Mouse (Mus musculus): Measurements from ENCODE around the gene Comt. TPM values are rescaled to one million over a fixed set of nuclear protein-coding genes. Genes with fewer than 3 reads are reported as not detected.

Gene Comt
- total and polyA plus RNA-seq, 2 experiments from 2014 or later = 88.9 to 102 TPM

GRCm38 (mm10) chr16:18464271-18464670, 37.6 kb upstream of the Comt start:
- no peak for TF ChIP-seq CTCF (IDR thresholded peaks at IDR 0.05; ENCODE audit: low read depth)
- ATAC-seq = 0 out of 2 replicates have a peak, but pooled peaks have one; percentile 28
- Histone ChIP-seq H3K9ac (replicated peaks; ENCODE audit: low read length) (no peak overlapping the region), H3K36me3 (ENCODE audit: insufficient read depth, low read length) (no peaks in the 10 kb centered on the region), H3K27me3 (ENCODE audit: insufficient read depth, low read length) (no peaks in the 10 kb centered on the region), H3K4me2 (ENCODE audit: low read depth, low read length) (no peak overlapping the region), H3K4me1 (ENCODE audit: insufficient read depth, low read length) (0 out of 2 replicates have a peak, but pooled peaks cover 3% of the 10 kb centered on the region), H3K4me3 (ENCODE audit: low read length) (no peak overlapping the region), H3K27ac (no peak overlapping the region), H3K9me3 (ENCODE audit: low read length) (no peaks in the 10 kb centered on the region)
- DNase-seq (ENCODE audit: low spot score) = no peak
- WGBS = 66% methylated on average over 3 of the region's 3 CpGs

- DNase-seq (ENCODE audit: low spot score) (no peak), ATAC-seq (no peak)
- Histone ChIP-seq H3K36me3 (ENCODE audit: insufficient read depth, low read length) (no peaks in the 10 kb centered on the region), H3K9ac (replicated peaks; ENCODE audit: low read length) (no peak overlapping the region), H3K27ac (no peak overlapping the region), H3K27me3 (ENCODE audit: insufficient read depth, low read length) (no peaks in the 10 kb centered on the region), H3K4me2 (ENCODE audit: low read depth, low read length) (no peak overlapping the region), H3K9me3 (ENCODE audit: low read length) (no peaks in the 10 kb centered on the region), H3K4me3 (ENCODE audit: low read length) (no peak overlapping the region), H3K4me1 (ENCODE audit: insufficient read depth, low read length) (0 out of 2 replicates have a peak, but pooled peaks cover 3% of the 10 kb centered on the region)
- no peak for TF ChIP-seq CTCF (IDR thresholded peaks at IDR 0.05; ENCODE audit: low read depth)
- 60% methylated on average over 8 of the region's 8 CpGs for WGBS
Measured at GRCm38 (mm10) chr16:18462598-18462997, 35.9 kb upstream of the Comt start.

- no peak for DNase-seq (ENCODE audit: low spot score)
Measured at GRCm38 (mm10) chr16:18462031-18462430, 35.4 kb upstream of the Comt start.

GRCm38 (mm10) chr16:18460826-18461225, 34.2 kb upstream of the Comt start:
- no peaks in the 10 kb centered on the region for H3K9me3 ChIP-seq (ENCODE audit: low read length)
- DNase-seq (ENCODE audit: low spot score) (no peak), ATAC-seq (no peak)
- H3K36me3 ChIP-seq (ENCODE audit: insufficient read depth, low read length) = no peaks in the 10 kb centered on the region; the same call in 1 of the 2 replicates
- WGBS = 93% methylated on average over 3 of the region's 3 CpGs
- no peak overlapping the region for H3K27ac ChIP-seq
- no peak overlapping the region for H3K4me3 ChIP-seq (ENCODE audit: low read length)
- H3K4me2 ChIP-seq (ENCODE audit: low read depth, low read length) = no peak overlapping the region
- TF ChIP-seq CTCF (IDR thresholded peaks at IDR 0.05; ENCODE audit: low read depth) = no peak
- H3K27me3 ChIP-seq (ENCODE audit: insufficient read depth, low read length) = no peaks in the 10 kb centered on the region
- H3K9ac ChIP-seq (replicated peaks; ENCODE audit: low read length) = no peak overlapping the region
- H3K4me1 ChIP-seq (ENCODE audit: insufficient read depth, low read length) = 0 out of 2 replicates have a peak, but pooled peaks cover 3% of the 10 kb centered on the region

More at GRCm38 (mm10) chr16:18462031-18462430, 35.4 kb upstream of the Comt start:
- H3K4me2 ChIP-seq (ENCODE audit: low read depth, low read length) = no peak overlapping the region
- H3K36me3 ChIP-seq (ENCODE audit: insufficient read depth, low read length) = no peaks in the 10 kb centered on the region; the same call in 1 of the 2 replicates
- WGBS = 41% methylated on average over 9 of the region's 9 CpGs
- H3K4me3 ChIP-seq (ENCODE audit: low read length) = no peak overlapping the region
- no peak overlapping the region for H3K9ac ChIP-seq (replicated peaks; ENCODE audit: low read length)
- no peaks in the 10 kb centered on the region for H3K9me3 ChIP-seq (ENCODE audit: low read length)
- no peak for ATAC-seq
- no peak overlapping the region for H3K27ac ChIP-seq
- no peak for TF ChIP-seq CTCF (IDR thresholded peaks at IDR 0.05; ENCODE audit: low read depth)
- 0 out of 2 replicates have a peak, but pooled peaks cover 3% of the 10 kb centered on the region for H3K4me1 ChIP-seq (ENCODE audit: insufficient read depth, low read length)
- H3K27me3 ChIP-seq (ENCODE audit: insufficient read depth, low read length) = no peaks in the 10 kb centered on the region

GRCm38 (mm10) chr16:18459955-18460370, 33.3 kb upstream of the Comt start:
- TF ChIP-seq CTCF (IDR thresholded peaks at IDR 0.05; ENCODE audit: low read depth) = no peak
- no peaks in the 10 kb centered on the region for H3K9me3 ChIP-seq (ENCODE audit: low read length)
- ATAC-seq (peak; percentile 72), DNase-seq (ENCODE audit: low spot score) (peak; percentile 63)
- H3K36me3 ChIP-seq (ENCODE audit: insufficient read depth, low read length) = no peaks in the 10 kb centered on the region; the same call in 1 of the 2 replicates
- H3K4me3 ChIP-seq (ENCODE audit: low read length) = no peak overlapping the region
- 9% methylated on average over 11 of the region's 11 CpGs for WGBS
- H3K4me1 ChIP-seq (ENCODE audit: insufficient read depth, low read length) = 0 out of 2 replicates have a peak, but pooled peaks cover 3% of the 10 kb centered on the region
- H3K27ac ChIP-seq = no peak overlapping the region
- H3K4me2 ChIP-seq (ENCODE audit: low read depth, low read length) = peak overlapping the region; percentile 36
- peak overlapping the region; percentile 30 for H3K9ac ChIP-seq (replicated peaks; ENCODE audit: low read length)
- H3K27me3 ChIP-seq (ENCODE audit: insufficient read depth, low read length) = no peaks in the 10 kb centered on the region

GRCm38 (mm10) chr16:18459335-18459954, 32.8 kb upstream of the Comt start:
- 0 out of 2 replicates have a peak, but pooled peaks have one; percentile 19 for ATAC-seq
- Histone ChIP-seq H3K4me1 (ENCODE audit: insufficient read depth, low read length) (0 out of 2 replicates have a peak, but pooled peaks cover 3% of the 10 kb centered on the region), H3K9ac (replicated peaks; ENCODE audit: low read length) (peak overlapping the region; percentile 30; the same call in 1 of the 2 replicates), H3K27ac (no peak overlapping the region), H3K36me3 (ENCODE audit: insufficient read depth, low read length) (no peaks in the 10 kb centered on the region; the same call in 1 of the 2 replicates), H3K4me2 (ENCODE audit: low read depth, low read length) (peak overlapping the region; percentile 36), H3K4me3 (ENCODE audit: low read length) (no peak overlapping the region), H3K27me3 (ENCODE audit: insufficient read depth, low read length) (no peaks in the 10 kb centered on the region), H3K9me3 (ENCODE audit: low read length) (no peaks in the 10 kb centered on the region)
- 12% methylated on average over 12 of the region's 12 CpGs for WGBS
- no peak for TF ChIP-seq CTCF (IDR thresholded peaks at IDR 0.05; ENCODE audit: low read depth)
- peak; percentile 6 for DNase-seq (ENCODE audit: low spot score)

GRCm38 (mm10) chr16:18458661-18459060, 32.0 kb upstream of the Comt start:
- no peak for TF ChIP-seq CTCF (IDR thresholded peaks at IDR 0.05; ENCODE audit: low read depth)
- H3K4me1 ChIP-seq (ENCODE audit: insufficient read depth, low read length) = 0 out of 2 replicates have a peak, but pooled peaks cover 3% of the 10 kb centered on the region
- no peak overlapping the region for H3K4me3 ChIP-seq (ENCODE audit: low read length)
- no peaks in the 10 kb centered on the region; the same call in 1 of the 2 replicates for H3K36me3 ChIP-seq (ENCODE audit: insufficient read depth, low read length)
- no peak overlapping the region for H3K9ac ChIP-seq (replicated peaks; ENCODE audit: low read length)
- no peak overlapping the region for H3K4me2 ChIP-seq (ENCODE audit: low read depth, low read length)
- DNase-seq (ENCODE audit: low spot score) (no peak), ATAC-seq (no peak)
- H3K9me3 ChIP-seq (ENCODE audit: low read length) = no peaks in the 10 kb centered on the region
- no peak overlapping the region for H3K27ac ChIP-seq
- no peaks in the 10 kb centered on the region for H3K27me3 ChIP-seq (ENCODE audit: insufficient read depth, low read length)
